Mouse (Mus musculus) C2C12 (cell line): ENCODE measurements around the gene Gba2.

Experiments
- CTCF ChIP-seq: IDR thresholded peaks from one replicate; pipeline ENCODE4 v1.5.1; 2011; ENCODE audit not compliant: control insufficient read depth, insufficient read depth, insufficient read length
- MYOD1 ChIP-seq: IDR thresholded peaks from one replicate; pipeline ENCODE4 v1.6.1; 2011; ENCODE audit warnings: low read depth; ENCODE audit not compliant: control insufficient read depth, insufficient read length
- USF1 ChIP-seq: IDR thresholded peaks from one replicate; pipeline ENCODE4 v1.6.1; 2011; ENCODE audit warnings: low read depth, mild to moderate bottlenecking, control low read depth, moderate library complexity

- no peak for TF ChIP-seq CTCF
- TF ChIP-seq USF1 = no peak
- no peak for TF ChIP-seq MYOD1
Measured at GRCm38 (mm10) chr4:43535628-43536027, 43.0 kb downstream of the Gba2 start.
